Mouse (Mus musculus) limb, embryonic 14.5 days (tissue): ENCODE results near the gene Bricd5. TPM values are rescaled to one million over a fixed set of nuclear protein-coding genes. Genes with fewer than 3 reads are reported as not detected.

Source experiments
- ATAC-seq: fragments of 200-750 bp; cut with Nextera tagmentation; 2 replicates; pipeline ENCODE4 v1.8.0; 2017; ENCODE audit warnings: low read depth, moderate number of reproducible peaks, moderate TSS enrichment; ENCODE audit not compliant: low FRiP score
- DNase-seq: peaks from one replicate; pipeline ENCODE4 v3.0.0-alpha.2; 2015; ENCODE audit warnings: low spot score
- H3K27ac ChIP-seq: fragments of 300-500 bp; sonication (generic); replicated peaks from 2 replicates; pipeline ENCODE4 v1.5.1; 2014; ENCODE audit warnings: low read depth, mild to moderate bottlenecking, low read length, moderate library complexity, mixed read lengths
- H3K27me3 ChIP-seq: fragments of 300-500 bp; sonication (generic); 2 replicates; pipeline ENCODE4 v1.6.1; 2014; ENCODE audit warnings: low read length, mixed read lengths; ENCODE audit not compliant: control insufficient read depth, insufficient read depth
- H3K36me3 ChIP-seq: fragments of 300-500 bp; sonication (generic); 2 replicates; pipeline ENCODE4 v1.6.1; 2014; ENCODE audit warnings: mild to moderate bottlenecking, low read length, moderate library complexity, mixed read lengths; ENCODE audit not compliant: control insufficient read depth, insufficient read depth
- H3K4me1 ChIP-seq: fragments of 300-500 bp; sonication (generic); 2 replicates; pipeline ENCODE4 v1.6.1; 2014; ENCODE audit warnings: antibody characterized with exemption, low read length, mixed read lengths; ENCODE audit not compliant: control insufficient read depth, insufficient read depth
- H3K4me2 ChIP-seq: fragments of 300-500 bp; sonication (generic); replicated peaks from 2 replicates; pipeline ENCODE4 v1.6.1; 2014; ENCODE audit warnings: low read depth, mild to moderate bottlenecking, low read length, moderate library complexity; ENCODE audit not compliant: severe bottlenecking
- H3K4me3 ChIP-seq: fragments of 300-500 bp; sonication (generic); replicated peaks from 2 replicates; pipeline ENCODE4 v1.5.1; 2014; ENCODE audit warnings: low read length
- H3K9ac ChIP-seq: fragments of 300-500 bp; sonication (generic); 2 replicates; pipeline ENCODE4 v1.6.1; 2014; ENCODE audit warnings: mild to moderate bottlenecking, low read depth, low read length, moderate library complexity; ENCODE audit not compliant: severe bottlenecking
- H3K9me3 ChIP-seq: fragments of 300-500 bp; sonication (generic); 2 replicates; pipeline ENCODE4 v1.6.1; 2016; ENCODE audit warnings: low read length; ENCODE audit not compliant: control insufficient read depth
- POLR2A ChIP-seq: fragments of 200-500 bp; IDR thresholded peaks from 2 replicates; pipeline ENCODE4 v1.8.0; 2012; ENCODE audit warnings: inconsistent platforms, mild to moderate bottlenecking, moderate library complexity, borderline replicate concordance; ENCODE audit not compliant: insufficient read depth, insufficient read length; ENCODE audit errors: extremely low read depth
- WGBS: fragments of 180-500 bp; shearing (Covaris S2); extraction: QIAGEN DNeasy Blood & Tissue Kit; methylation state at CpG from one replicate; pipeline ENCODE4 v1.1.7; 2014; 5-methylcytosine and 5-hydroxymethylcytosine counted together
- polyA plus RNA-seq, 2 experiments: library from polyadenylated mRNA; depleted of rRNA in 1 of 2; stranded (reverse) in 1 of 2; unstranded in 1 of 2; fragments of >200 nt; fragmentation: Nextera tagmentation in 1 of 2; extraction: Ambion mirVana in 1 of 2; gene quantifications; 2 replicates each; pipeline versions ENCODE4 v1.2.1 to v1.2.3; 2012 to 2014

Gene Bricd5
- polyA plus RNA-seq, 2 experiments = 0.89 TPM; not detected in 1

GRCm38 (mm10) chr17:24442632-24443155, 31.0 kb upstream of the Bricd5 start, which contains the start of gene Dnase1l2:
Gene Dnase1l2, minus strand, starts transcription at chr17:24443105.
- Histone ChIP-seq H3K4me2 (no peak within 1 kb of the TSS), H3K27ac (no peak within 1 kb of the TSS), H3K27me3 (no peaks in the 10 kb centered on the region), H3K4me3 (no peak within 1 kb of the TSS), H3K9ac (no peak within 1 kb of the TSS), H3K36me3 (peaks cover 86% of the 10 kb centered on the region), H3K9me3 (no peaks in the 10 kb centered on the region), H3K4me1 (no peaks in the 10 kb centered on the region)
- WGBS = 83% methylated on average over 7 of the region's 7 CpGs
- ATAC-seq = no peak
- DNase-seq = no peak
- TF ChIP-seq POLR2A = no peak

DNA sequence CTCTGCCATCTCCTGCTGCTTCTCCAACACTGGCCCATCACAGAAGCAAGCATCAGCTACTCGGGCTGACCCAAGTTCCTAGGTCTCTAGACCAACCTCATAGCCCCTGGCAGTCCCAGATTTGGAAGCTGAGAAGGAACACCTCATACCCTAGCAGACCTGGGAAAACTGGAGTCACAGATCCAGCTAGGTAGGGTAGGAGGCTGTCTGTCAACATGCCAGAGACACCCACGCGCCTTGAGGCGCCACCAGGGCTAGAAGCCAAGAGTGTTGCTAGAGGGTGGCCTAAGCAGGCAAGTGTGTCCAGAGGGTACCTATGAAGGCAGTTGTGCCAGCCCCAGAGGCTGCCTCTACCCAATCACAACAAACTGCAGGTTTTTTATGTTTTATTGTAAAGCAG, 30.3 kb upstream of the Bricd5 start:
- H3K27me3 ChIP-seq = no peaks in the 10 kb centered on the region
- no peak overlapping the region for H3K9ac ChIP-seq
- WGBS = 95% methylated on average over 4 of the region's 4 CpGs
- ATAC-seq (no peak), DNase-seq (no peak)
- H3K4me3 ChIP-seq = no peak overlapping the region
- peaks cover 86% of the 10 kb centered on the region for H3K36me3 ChIP-seq
- H3K4me1 ChIP-seq = no peaks in the 10 kb centered on the region
- no peaks in the 10 kb centered on the region for H3K9me3 ChIP-seq
- H3K4me2 ChIP-seq = no peak overlapping the region
- TF ChIP-seq POLR2A = no peak
- no peak overlapping the region for H3K27ac ChIP-seq

- H3K36me3 ChIP-seq = peaks cover 96% of the 10 kb centered on the region
Measured at GRCm38 (mm10) chr17:24446590-24446989, 27.1 kb upstream of the Bricd5 start.

DNA sequence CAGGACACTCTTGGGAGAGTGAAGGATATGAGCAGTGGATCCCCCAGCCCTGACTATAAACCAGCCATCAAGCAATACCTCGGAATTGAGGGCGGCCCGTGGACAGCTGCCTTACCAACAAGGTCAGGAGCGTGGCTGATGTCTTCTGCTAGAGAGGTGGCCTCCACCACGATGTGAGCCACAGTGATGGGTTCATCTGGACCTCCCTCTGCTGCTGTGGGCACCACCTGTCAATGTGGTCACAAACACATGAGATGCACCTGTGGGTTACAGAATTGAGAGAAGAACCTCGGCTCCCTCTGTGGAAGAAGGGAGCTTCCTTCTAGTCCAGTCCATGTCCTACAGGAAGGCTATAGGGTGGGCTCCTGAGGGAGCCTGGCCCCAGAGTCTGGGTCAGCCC, 24.2 kb upstream of the Bricd5 start:
- H3K9me3 ChIP-seq = no peaks in the 10 kb centered on the region
- no peak overlapping the region for H3K4me2 ChIP-seq
- no peak overlapping the region for H3K4me3 ChIP-seq
- H3K36me3 ChIP-seq = peaks cover 71% of the 10 kb centered on the region
- no peak for TF ChIP-seq POLR2A
- WGBS = 89% methylated on average over 6 of the region's 6 CpGs
- no peaks in the 10 kb centered on the region for H3K27me3 ChIP-seq
- DNase-seq = no peak
- H3K4me1 ChIP-seq = peaks cover 12% of the 10 kb centered on the region
- no peak overlapping the region for H3K9ac ChIP-seq
- H3K27ac ChIP-seq = no peak overlapping the region
- ATAC-seq = no peak

More at GRCm38 (mm10) chr17:24446590-24446989, 27.1 kb upstream of the Bricd5 start:
- TF ChIP-seq POLR2A = no peak
- Histone ChIP-seq H3K4me1 (no peaks in the 10 kb centered on the region), H3K27me3 (no peaks in the 10 kb centered on the region), H3K9me3 (no peaks in the 10 kb centered on the region), H3K4me2 (no peak overlapping the region), H3K4me3 (no peak overlapping the region), H3K27ac (no peak overlapping the region), H3K9ac (no peak overlapping the region)
- WGBS = 95% methylated on average over 8 of the region's 8 CpGs
- ATAC-seq = no peak
- DNase-seq = no peak

DNA sequence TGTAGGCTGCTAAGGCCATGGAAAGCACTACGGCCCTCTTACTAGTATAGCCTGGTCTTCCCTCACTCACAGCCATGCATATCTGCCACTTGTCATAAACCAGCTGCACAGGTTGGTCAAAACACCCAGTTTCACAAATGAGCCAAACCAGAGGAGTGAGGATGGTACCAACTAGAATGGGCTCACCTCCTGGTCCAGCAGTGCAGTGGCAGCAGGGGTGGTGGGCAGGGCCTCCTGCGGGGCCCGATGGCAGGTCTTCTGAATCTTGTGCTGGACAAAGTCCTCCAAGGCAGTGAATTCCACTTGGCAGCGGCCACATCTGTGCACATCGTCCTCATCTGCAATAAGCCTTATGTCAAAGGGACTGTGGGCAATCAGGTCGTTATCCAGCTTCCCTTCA, 22.5 kb upstream of the Bricd5 start:
- H3K27me3 ChIP-seq = no peaks in the 10 kb centered on the region
- H3K36me3 ChIP-seq = peaks cover 54% of the 10 kb centered on the region
- H3K4me3 ChIP-seq = no peak overlapping the region
- H3K4me1 ChIP-seq = peaks cover 12% of the 10 kb centered on the region
- no peak overlapping the region for H3K4me2 ChIP-seq
- 90% methylated on average over 6 of the region's 6 CpGs for WGBS
- no peak overlapping the region for H3K9ac ChIP-seq
- ATAC-seq (no peak), DNase-seq (no peak)
- no peak overlapping the region for H3K27ac ChIP-seq
- TF ChIP-seq POLR2A = no peak
- H3K9me3 ChIP-seq = no peaks in the 10 kb centered on the region

DNA sequence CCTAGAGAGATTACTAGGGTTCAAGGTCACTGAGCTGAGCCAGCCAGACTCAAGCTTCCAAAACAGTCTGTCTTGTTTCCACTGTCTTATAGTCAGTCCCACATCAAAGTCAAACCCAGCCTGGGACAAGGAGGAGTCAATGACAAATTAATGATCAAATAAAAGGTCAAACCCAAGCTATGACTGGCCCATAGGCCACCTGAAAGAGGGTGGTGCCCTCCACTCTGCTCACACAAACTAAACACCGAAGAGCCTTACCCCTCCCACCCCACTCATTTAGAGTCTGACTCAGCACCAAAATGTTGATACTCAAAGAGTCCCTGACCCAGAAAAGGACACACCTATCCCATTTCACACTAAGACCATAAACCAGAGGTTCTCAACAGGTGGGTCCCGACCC, 20.3 kb upstream of the Bricd5 start:
- H3K4me3 ChIP-seq = no peak overlapping the region
- H3K36me3 ChIP-seq = peaks cover 32% of the 10 kb centered on the region
- no peak overlapping the region for H3K4me2 ChIP-seq

More for the DNA sequence above, 20.3 kb upstream of the Bricd5 start:
- no peaks in the 10 kb centered on the region for H3K9me3 ChIP-seq
- no peak overlapping the region for H3K9ac ChIP-seq
- TF ChIP-seq POLR2A = no peak
- 73% methylated on average over 2 of the region's 2 CpGs for WGBS
- ATAC-seq (no peak), DNase-seq (no peak)
- peaks cover 12% of the 10 kb centered on the region for H3K4me1 ChIP-seq
- no peaks in the 10 kb centered on the region for H3K27me3 ChIP-seq
- no peak overlapping the region for H3K27ac ChIP-seq
